Mouse (Mus musculus): ENCODE measurements around the gene Fkbp6. TPM values are rescaled to one million over a fixed set of nuclear protein-coding genes. Genes with fewer than 3 reads are reported as not detected.
"Not testable (repeated sequence)": the region's sequence is repeated elsewhere in the genome, so short reads cannot be mapped to it uniquely, and the experiment has no call there.

Gene Fkbp6
- total RNA-seq (2015): not detected in 2 replicates
- not detected in 2 replicates for total RNA-seq (2017)

DNA sequence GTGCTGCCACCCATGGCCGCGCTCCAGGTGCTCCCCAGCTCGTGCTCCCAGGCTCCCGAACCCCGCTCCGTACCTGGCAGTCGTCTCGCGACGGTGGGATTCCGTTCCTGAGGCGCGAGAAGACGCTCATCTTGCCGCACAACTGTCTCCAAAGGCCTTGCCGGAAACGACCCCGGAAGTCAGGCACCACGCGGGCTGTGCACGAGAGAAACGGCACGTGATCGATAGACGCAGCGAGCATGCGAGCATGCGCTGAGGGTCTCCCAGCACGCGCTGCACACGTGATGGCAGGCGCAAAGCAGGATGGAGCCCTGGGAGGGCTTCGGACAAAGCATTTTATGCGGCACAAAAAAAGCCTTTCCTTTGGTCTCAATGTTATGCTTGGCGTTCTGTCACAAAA is at the start of gene Fkbp6:
TSS of gene Fkbp6 (minus strand) at position 183 of the 400 bp plus-strand sequence.
- ATAC-seq (ENCODE audit: poor library complexity, severe bottlenecking): no peak

DNA sequence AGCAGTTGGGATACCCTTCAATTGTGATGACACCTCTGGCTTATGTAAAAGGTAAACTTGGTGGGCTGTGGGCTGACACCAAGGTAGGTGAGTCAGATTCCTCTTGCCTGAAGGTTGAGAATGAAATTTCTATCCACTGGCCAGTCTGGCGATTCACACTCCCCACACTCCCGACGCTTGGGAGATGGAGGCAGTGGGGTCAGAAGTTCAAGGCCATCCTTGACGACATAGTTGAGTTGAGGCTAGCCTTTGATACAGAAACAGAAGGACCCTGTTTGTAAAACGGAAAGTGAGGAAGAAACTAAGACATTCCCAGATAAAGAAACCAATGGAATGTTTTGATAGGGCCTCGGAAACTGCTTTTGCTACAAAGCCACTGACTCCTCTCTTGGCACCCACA is 49.5 kb upstream of the Fkbp6 start:
- ATAC-seq (ENCODE audit: poor library complexity, severe bottlenecking): no peak

- peak; percentile 50 for ATAC-seq (ENCODE audit: poor library complexity, severe bottlenecking)
Observed at GRCm38 (mm10) chr5:135395826-135396225, 46.0 kb upstream of the Fkbp6 start.

- ATAC-seq (ENCODE audit: poor library complexity, severe bottlenecking): peak; percentile 94
Observed at GRCm38 (mm10) chr5:135394004-135394823, 44.4 kb upstream of the Fkbp6 start, which contains the start of gene Pom121. Gene Pom121, minus strand, starts transcription at chr5:135394546.

- ATAC-seq (ENCODE audit: poor library complexity, severe bottlenecking): no peak
Observed at GRCm38 (mm10) chr5:135383771-135384170, 33.9 kb upstream of the Fkbp6 start.

GRCm38 (mm10) chr5:135382746-135383145 is 32.9 kb upstream of the Fkbp6 start:
- no peak for ATAC-seq (ENCODE audit: poor library complexity, severe bottlenecking)

GRCm38 (mm10) chr5:135381356-135381925 is 31.6 kb upstream of the Fkbp6 start:
- ATAC-seq (ENCODE audit: poor library complexity, severe bottlenecking): no peak

GRCm38 (mm10) chr5:135380681-135381080 is 30.8 kb upstream of the Fkbp6 start:
- ATAC-seq (ENCODE audit: poor library complexity, severe bottlenecking): no peak

DNA sequence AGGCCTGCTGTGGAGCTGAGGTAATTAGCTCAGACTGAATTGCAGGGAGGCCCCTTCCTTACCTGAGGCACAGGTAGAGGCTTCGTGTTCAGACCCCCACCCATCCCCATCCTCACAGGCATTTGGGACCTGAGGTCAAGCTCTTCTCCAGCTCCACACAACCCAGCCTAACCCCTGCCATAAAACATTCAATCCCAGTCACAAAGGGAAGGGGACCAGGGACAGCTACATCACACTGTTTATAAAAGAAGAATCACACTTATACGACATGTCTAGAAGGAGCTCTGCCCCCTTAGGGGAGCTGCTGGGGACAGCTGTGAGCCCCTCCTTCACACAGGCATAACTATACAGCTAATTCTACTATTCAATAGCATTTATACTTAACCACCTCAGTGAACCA is 26.5 kb upstream of the Fkbp6 start:
- no peak for ATAC-seq (ENCODE audit: poor library complexity, severe bottlenecking)

- ATAC-seq (ENCODE audit: poor library complexity, severe bottlenecking): no peak
Observed at GRCm38 (mm10) chr5:135375167-135375566, 25.3 kb upstream of the Fkbp6 start.

DNA sequence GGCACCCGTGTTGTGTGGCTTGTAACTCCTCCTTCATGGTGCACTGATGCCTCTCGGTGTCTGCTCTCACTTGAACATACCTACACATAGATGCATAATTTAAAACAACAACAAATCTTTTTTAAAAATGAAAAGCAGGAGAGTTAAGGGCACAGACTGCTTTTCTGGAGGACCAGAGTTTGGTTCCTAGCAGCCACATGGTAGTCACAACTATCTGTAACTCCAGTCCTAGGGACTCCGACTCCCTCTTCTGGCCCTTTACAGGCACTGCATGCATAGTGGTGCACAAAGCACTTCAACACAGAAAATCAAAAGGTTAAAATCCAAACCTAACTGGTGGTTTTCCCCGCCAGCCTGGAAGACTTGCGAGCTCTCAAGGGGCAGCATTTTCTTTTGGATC is 23.8 kb upstream of the Fkbp6 start:
- ATAC-seq (ENCODE audit: poor library complexity, severe bottlenecking): no peak

DNA sequence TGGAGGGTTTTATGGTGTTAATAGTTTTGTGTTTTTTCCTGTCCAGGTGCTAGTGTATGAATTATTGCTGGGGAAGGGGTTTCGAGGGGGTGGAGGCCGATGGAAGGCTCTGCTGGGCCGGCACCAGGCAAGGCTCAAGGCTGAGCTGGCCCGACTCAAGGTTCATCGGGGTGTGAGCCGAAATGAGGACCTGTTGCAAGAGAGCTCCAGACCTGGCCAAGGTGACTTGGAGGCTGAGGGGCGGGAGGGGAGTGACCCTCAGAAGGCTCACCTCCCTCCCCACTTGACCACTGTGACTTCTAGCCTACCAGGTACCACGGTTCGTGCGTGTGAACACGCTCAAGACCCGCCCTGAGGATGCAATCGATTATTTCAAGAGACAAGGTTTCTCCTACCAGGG is 21.4 kb upstream of the Fkbp6 start:
- no peak for ATAC-seq (ENCODE audit: poor library complexity, severe bottlenecking)

DNA sequence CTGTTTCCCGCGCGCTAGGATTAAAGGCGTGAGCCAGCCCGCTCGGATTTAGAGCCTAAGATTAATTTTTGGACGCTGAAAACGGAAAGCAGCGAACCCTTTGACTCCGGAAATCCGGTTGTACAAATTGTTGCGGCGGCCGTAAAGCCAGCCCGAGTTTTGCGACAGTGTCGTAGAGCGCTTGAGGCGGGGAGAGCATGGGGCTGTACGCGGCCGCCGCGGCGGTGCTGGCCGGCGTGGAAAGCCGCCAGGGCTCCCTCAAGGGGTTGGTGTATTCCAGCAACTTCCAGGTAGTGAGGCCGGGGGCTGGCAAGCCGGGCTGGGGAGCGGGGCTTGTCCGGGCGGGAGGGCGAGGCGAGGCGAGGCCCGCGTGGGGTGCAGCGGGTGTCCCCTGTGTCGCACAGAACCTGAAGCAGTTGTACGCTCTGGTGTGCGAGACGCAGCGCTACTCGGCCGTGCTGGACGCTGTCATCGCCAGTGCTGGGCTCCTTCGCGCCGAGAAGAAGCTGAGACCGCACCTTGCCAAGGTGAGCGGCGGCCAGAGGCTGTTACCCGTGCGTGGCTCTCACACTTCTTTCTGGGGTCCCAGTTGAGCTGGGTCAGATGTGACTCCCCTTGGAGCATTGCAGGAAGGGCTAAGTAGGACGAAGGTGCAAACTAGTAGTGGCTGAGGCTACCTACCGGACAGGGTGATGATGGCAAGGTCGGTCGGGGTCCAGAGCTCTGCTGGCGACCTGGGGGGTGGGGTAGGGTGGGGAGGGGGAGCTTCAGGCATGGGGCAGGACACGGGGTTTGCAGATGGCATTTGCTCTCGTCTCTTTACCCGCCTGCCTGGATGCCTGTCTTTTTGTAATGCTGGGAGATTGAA is 20.2 kb upstream of the Fkbp6 start, which contains the start of gene Nsun5:
TSS of gene Nsun5 (plus strand) at position 167 of the 868 bp plus-strand sequence.
- peak; percentile 93 for ATAC-seq (ENCODE audit: poor library complexity, severe bottlenecking)

- not testable (repeated sequence) for ATAC-seq (ENCODE audit: poor library complexity, severe bottlenecking)
Observed at GRCm38 (mm10) chr5:135369196-135369595, 19.4 kb upstream of the Fkbp6 start.

DNA sequence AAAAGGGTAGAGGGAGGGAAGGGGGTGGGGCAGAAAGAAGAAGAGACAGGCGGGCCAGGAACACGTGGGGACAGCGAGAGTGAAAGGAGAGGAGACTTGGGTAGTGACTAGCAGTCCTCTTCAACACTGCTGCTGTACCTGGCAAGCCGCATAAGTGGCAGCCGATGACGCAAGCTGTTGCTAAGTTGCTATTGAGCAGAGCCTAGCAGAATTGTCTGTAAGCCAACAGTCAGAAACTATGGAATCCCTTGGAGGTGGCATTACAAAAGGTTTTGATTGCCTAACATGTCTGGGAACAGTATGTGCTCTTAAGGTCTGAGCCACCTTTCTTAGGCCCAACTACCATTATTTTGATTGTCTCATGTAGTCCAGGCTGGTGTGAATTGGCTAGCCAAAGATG is 18.5 kb upstream of the Fkbp6 start:
- no peak for ATAC-seq (ENCODE audit: poor library complexity, severe bottlenecking)

GRCm38 (mm10) chr5:135367841-135368240 is 18.0 kb upstream of the Fkbp6 start:
- ATAC-seq (ENCODE audit: poor library complexity, severe bottlenecking): no peak

GRCm38 (mm10) chr5:135363540-135363939 is 13.7 kb upstream of the Fkbp6 start:
- 0 out of 2 replicates have a peak, but pooled peaks have one; percentile 38 for ATAC-seq (ENCODE audit: poor library complexity, severe bottlenecking)

- no peak for ATAC-seq (ENCODE audit: poor library complexity, severe bottlenecking)
Observed at GRCm38 (mm10) chr5:135362572-135362971, 12.7 kb upstream of the Fkbp6 start.

GRCm38 (mm10) chr5:135359772-135360171 is 9.9 kb upstream of the Fkbp6 start:
- no peak for ATAC-seq (ENCODE audit: poor library complexity, severe bottlenecking)

GRCm38 (mm10) chr5:135357556-135357955 is 7.7 kb upstream of the Fkbp6 start:
- ATAC-seq (ENCODE audit: poor library complexity, severe bottlenecking): no peak

DNA sequence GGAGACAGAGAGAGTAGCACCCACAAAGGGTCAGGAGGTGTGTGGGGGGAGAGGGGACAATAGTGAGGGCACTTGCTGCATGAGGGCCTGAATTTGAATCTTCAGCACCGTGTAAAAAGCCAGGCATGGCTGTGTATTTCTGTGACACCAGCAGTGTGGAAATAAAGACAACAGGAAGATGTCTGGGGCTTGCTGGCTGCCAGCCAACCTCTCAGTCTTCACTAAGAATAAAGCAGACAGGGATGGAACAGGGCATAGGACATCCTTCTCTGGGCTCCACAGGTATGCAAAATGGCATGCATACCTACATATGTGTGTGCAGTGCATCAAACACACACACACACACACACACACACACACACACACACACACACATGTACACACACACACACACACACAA is 6.2 kb upstream of the Fkbp6 start:
- no peak for ATAC-seq (ENCODE audit: poor library complexity, severe bottlenecking)

Measured in megakaryocyte, adult 5-6 weeks (primary cell).